Mouse (Mus musculus) cerebellum, adult 18-20 months (tissue): ENCODE measurements at regions not wholly inside any gene's neighbourhood (a gene's known extent, or its start where the extent isn't known, plus 50 kb on each side); places are given as distances from the start of the nearest gene placed in this dataset.
A peak's percentile ranks its signal among the peaks of the same experiment; 100 is the strongest.

ENCODE experiments used
- DNase-seq, 2 experiments: peaks; one replicate each; pipeline ENCODE4 v3.0.0; 2021

- peak; percentile 40 to 46 for DNase-seq
These were observed 212.3 kb upstream of the Rbfox1 start for GRCm38 (mm10) chr16:5672871-5673270.

- DNase-seq, result no peak
These were observed 216.7 kb upstream of the Rbfox1 start for GRCm38 (mm10) chr16:5668403-5668967.

- DNase-seq, result peak; percentile 52 to 57
These were observed 223.2 kb upstream of the Rbfox1 start for GRCm38 (mm10) chr16:5661918-5662317.

- DNase-seq, result no peak
These were observed 233.6 kb upstream of the Rbfox1 start for GRCm38 (mm10) chr16:5651551-5651950.

- DNase-seq, result no peak
These were observed 234.2 kb upstream of the Rbfox1 start for GRCm38 (mm10) chr16:5651002-5651401.

GRCm38 (mm10) chr16:5639956-5640355 lies 245.2 kb upstream of the Rbfox1 start:
- no peak for DNase-seq

- DNase-seq, result no peak
These were observed 255.2 kb upstream of the Rbfox1 start for GRCm38 (mm10) chr16:5629996-5630395.

- DNase-seq, result no peak
These were observed 257.2 kb upstream of the Rbfox1 start for GRCm38 (mm10) chr16:5627910-5628309.

GRCm38 (mm10) chr16:5627117-5627909 lies 257.8 kb upstream of the Rbfox1 start:
- DNase-seq, result no peak

- DNase-seq, result no peak
These were observed 260.0 kb upstream of the Rbfox1 start for GRCm38 (mm10) chr16:5625159-5625558.

GRCm38 (mm10) chr16:5620566-5620965 lies 264.6 kb upstream of the Rbfox1 start:
- no peak for DNase-seq

- no peak for DNase-seq
These were observed 268.8 kb upstream of the Rbfox1 start for GRCm38 (mm10) chr16:5616356-5616755.

- no peak for DNase-seq
These were observed 289.8 kb upstream of the Rbfox1 start for GRCm38 (mm10) chr16:5595359-5595758.

GRCm38 (mm10) chr16:5578333-5578732 lies 306.8 kb upstream of the Rbfox1 start:
- no peak for DNase-seq

GRCm38 (mm10) chr16:5572780-5573179 lies 312.4 kb upstream of the Rbfox1 start:
- DNase-seq, result no peak

- DNase-seq, result no peak
These were observed 314.5 kb upstream of the Rbfox1 start for GRCm38 (mm10) chr16:5570619-5571018.

GRCm38 (mm10) chr16:5569101-5569500 lies 313.3 kb upstream of the Eef2kmt start:
- DNase-seq, result no peak

- no peak for DNase-seq
These were observed 293.2 kb upstream of the Eef2kmt start for GRCm38 (mm10) chr16:5549026-5549425.

GRCm38 (mm10) chr16:5548602-5549001 lies 292.8 kb upstream of the Eef2kmt start:
- DNase-seq, result no peak

- DNase-seq, result no peak
These were observed 291.0 kb upstream of the Eef2kmt start for GRCm38 (mm10) chr16:5546808-5547207.

GRCm38 (mm10) chr16:5545801-5546200 lies 290.0 kb upstream of the Eef2kmt start:
- no peak for DNase-seq

GRCm38 (mm10) chr16:5544436-5544835 lies 288.7 kb upstream of the Eef2kmt start:
- no peak for DNase-seq

GRCm38 (mm10) chr16:5538836-5539510 lies 283.2 kb upstream of the Eef2kmt start:
- no peak for DNase-seq
